Mouse (Mus musculus): Measurements from ENCODE around the gene Gdpgp1. TPM values are rescaled to one million over a fixed set of nuclear protein-coding genes. Genes with fewer than 3 reads are reported as not detected.
A peak's percentile ranks its signal among the peaks of the same experiment; 100 is the strongest.

Gene Gdpgp1
- total and polyA plus RNA-seq, 3 experiments = 2.0 to 3.6 (median 3.0) TPM

DNA sequence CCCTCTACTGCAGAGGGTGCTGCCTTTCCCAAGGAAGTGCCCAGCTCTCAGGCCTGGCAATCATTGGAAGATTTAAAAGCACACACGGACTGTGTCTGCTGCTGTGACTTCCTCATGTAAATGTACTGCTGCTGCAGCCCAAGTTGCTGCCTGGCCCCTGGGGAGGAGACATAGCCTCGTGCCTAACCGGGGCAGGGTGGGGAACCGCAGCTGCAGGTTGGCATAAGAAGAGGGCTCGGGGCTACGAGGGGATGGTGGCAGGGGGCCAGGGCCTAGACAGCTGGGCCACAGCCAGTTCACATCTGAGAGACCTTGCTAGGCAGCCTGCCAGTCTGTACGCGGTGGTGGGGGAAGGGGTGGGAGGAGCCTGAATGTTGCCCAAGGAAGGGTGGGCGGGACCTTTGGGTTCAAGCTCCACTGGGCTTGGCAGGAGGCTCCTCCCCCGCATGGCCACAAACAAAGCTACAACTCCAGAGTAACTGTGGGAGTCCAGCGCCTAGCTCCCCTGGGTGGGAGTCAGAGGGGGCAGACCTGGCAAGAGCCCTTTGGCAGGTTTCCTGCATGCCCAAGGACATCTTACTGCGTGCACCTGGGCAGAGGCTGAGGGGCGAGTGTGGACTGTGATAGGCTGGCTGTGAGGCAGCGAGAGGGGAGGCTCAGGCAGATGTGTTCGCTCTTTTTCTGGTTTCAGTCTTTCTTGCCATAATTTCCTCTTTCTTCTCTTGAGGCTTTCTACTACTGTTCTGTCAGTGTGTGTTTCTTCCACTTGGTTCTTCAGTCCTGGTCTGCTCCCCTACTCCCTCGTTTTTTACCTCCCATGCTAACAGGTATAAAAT lies 40.2 kb upstream of the Gdpgp1 start (continued):
- TF ChIP-seq HCFC1 (IDR thresholded peaks at IDR 0.05; ENCODE audit: low read depth, low read length) (no peak), ZNF384 (IDR thresholded peaks at IDR 0.05; ENCODE audit: low read depth, low read length) (no peak), TBP (conservative IDR thresholded peaks at IDR 0.05; ENCODE audit: low read depth, low read length) (peak; percentile 55; the same call in 1 of the 2 replicates), PAX5 (IDR thresholded peaks at IDR 0.05; ENCODE audit: low read length) (no peak), MEF2A (IDR thresholded peaks at IDR 0.05; ENCODE audit: borderline replicate concordance, low read depth, low read length) (no peak), IRF4 (IDR thresholded peaks at IDR 0.05; ENCODE audit: low read depth, low read length) (no peak), ELF1 (IDR thresholded peaks at IDR 0.05; ENCODE audit: low read depth, low read length) (peak; percentile 50; the same call in 1 of the 2 replicates), CHD2 (IDR thresholded peaks at IDR 0.05; ENCODE audit: low read length) (peak; percentile 71; the same call in 1 of the 2 replicates), RAD21 (IDR thresholded peaks at IDR 0.05; ENCODE audit: low read depth, low read length) (no peak), ZMIZ1 (IDR thresholded peaks at IDR 0.05; ENCODE audit: low read depth, low read length) (peak; percentile 42; the same call in 1 of the 2 replicates), CHD1 (IDR thresholded peaks at IDR 0.05; ENCODE audit: low read depth, low read length) (no peak), MYC (IDR thresholded peaks at IDR 0.05; ENCODE audit: low read depth, low read length) (peak; percentile 46; the same call in 1 of the 2 replicates), MXI1 (IDR thresholded peaks at IDR 0.05; ENCODE audit: low read depth, low read length) (peak; percentile 11; the same call in 1 of the 2 replicates), KAT2A (IDR thresholded peaks at IDR 0.05; ENCODE audit: insufficient replicate concordance, low read length) (no peak), GABPA (IDR thresholded peaks at IDR 0.05; ENCODE audit: insufficient replicate concordance, low read depth, low read length) (no peak)

DNA sequence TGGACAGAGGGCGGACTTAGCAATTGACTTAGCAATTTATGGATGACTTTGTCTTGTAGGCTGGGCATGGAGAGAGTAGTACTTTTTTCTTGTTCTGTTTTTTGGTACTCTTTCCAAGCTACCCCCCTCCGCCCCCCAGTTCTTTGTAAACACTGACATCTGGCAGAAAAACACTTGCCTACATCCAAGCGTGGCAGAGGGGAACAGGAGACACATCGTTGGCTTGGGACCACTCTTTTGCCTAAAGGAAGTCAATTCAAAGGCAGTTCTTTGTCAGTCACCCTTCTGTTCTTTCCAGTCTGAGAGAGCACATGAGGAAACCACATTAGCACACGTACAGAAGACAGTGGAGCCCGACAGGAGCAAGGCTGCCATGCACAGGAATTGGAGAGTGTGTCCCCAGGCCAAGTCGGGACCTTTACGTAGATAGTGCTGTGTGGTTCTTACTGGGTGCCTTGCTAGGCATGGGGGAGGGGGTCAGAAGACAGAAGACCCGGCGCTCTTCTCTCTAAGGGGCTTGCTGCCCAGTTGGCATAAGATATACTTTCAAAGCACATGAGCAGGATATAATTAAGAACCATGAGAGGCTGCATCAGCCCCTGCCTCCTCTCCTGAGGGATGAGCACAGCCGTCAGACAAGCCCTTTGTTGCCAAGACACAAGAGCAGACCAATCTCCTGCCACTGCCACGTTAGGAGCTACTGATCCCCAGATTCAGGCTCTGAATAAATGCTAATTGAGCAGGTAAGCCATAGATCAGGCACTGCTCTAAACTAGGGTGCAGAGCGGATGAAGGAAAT lies 38.5 kb upstream of the Gdpgp1 start:
- Histone ChIP-seq H3K27ac (ENCODE audit: insufficient read depth, low read depth) (peak overlapping the region; percentile 3; the same call in 1 of the 2 replicates), H3K27me3 (replicated peaks) (peaks cover 3% of the 10 kb centered on the region), H3K79me2 (replicated peaks; ENCODE audit: control insufficient read depth, extremely low read depth, insufficient read depth, poor library complexity, severe bottlenecking) (peaks cover 4% of the 10 kb centered on the region), H3K4me1 (ENCODE audit: control insufficient read depth in 1 of 2, insufficient read depth in 2 of 2) (peaks cover 28 to 73% of the 10 kb centered on the region in 2 experiments), H3K36me3 (replicated peaks in 1 of 2; ENCODE audit: control insufficient read depth in 1 of 2, insufficient read depth in 1 of 2, low read length in 1 of 2) (no peaks in the 10 kb centered on the region), H3K9ac (ENCODE audit: insufficient read depth, low read depth) (no peak overlapping the region), H3K9me3 (replicated peaks; ENCODE audit: low read length) (no peaks in the 10 kb centered on the region), H3K4me2 (ENCODE audit: insufficient read depth, low read depth, poor library complexity, severe bottlenecking) (no peak overlapping the region), H3K4me3 (replicated peaks in 1 of 3; ENCODE audit: low read depth in 2 of 3, low read length in 2 of 3, poor library complexity in 1 of 3) (no peak overlapping the region)
- dilution Hi-C loops (cut with MboI; ENCODE audit: extremely low pct_ligation_motif_present, extremely low pct_unique_long_range_greater_than_20kb, low sequenced_read_pairs) (no loop called here), in situ Hi-C loops (cut with MboI; ENCODE audit: low pct_ligation_motif_present, low pct_unique_long_range_greater_than_20kb, low sequenced_read_pairs) (no loop called here)
- no peak for DNase-seq (ENCODE audit: extremely low read depth)
- TF ChIP-seq NELFE (IDR thresholded peaks at IDR 0.05; ENCODE audit: low read depth, low read length) = no peak
- peak; percentile 46; the same call in 1 of the 2 replicates for TF ChIP-seq BHLHE40 (IDR thresholded peaks at IDR 0.05; ENCODE audit: low read depth, low read length)
- no peak for TF ChIP-seq ETS1 (conservative IDR thresholded peaks at IDR 0.05; ENCODE audit: low read depth, low read length)
